In genomic region chr14:51922571-51922865, GRCm38 (mm10) we compare ENCODE assay signal across 15 mouse cellular contexts. TPM values are rescaled to one million over a fixed set of nuclear protein-coding genes. Genes with fewer than 3 reads are reported as not detected.
DNase-seq lines count a peak whose midpoint lies in the region; ATAC-seq lines count a peak whose summit lies in the region.
"Had no signal": no experiment of that assay in that cellular context is flagged by ENCODE, and none has a peak within 500 bp of the region (broad histone marks: within the 10 kb centered on the region; RNA-seq: fewer than 3 reads in every experiment).

Rnase13 (minus strand) TSS chr14:51922773.

- WGBS in hindbrain, embryonic 16.5 days = 68% methylated on average over 7 of the region's 7 CpGs
- WGBS in hindbrain, embryonic 11.5 days = 92% methylated on average over 7 of the region's 7 CpGs
- WGBS in lung, embryonic 16.5 days = 87% methylated on average over 7 of the region's 7 CpGs
- WGBS in stomach, embryonic 14.5 days = 88% methylated on average over 7 of the region's 7 CpGs

- H3K4me2 ChIP-seq in hindbrain, embryonic 16.5 days (ENCODE audit: low read length) = no peak within 1 kb of the TSS
- H3K4me2 ChIP-seq in hindbrain, embryonic 11.5 days (replicated peaks; ENCODE audit: low read depth, low read length) = no peak within 1 kb of the TSS
- no peak within 1 kb of the TSS for H3K4me2 ChIP-seq in lung, embryonic 16.5 days (ENCODE audit: low read depth, low read length)
- H3K4me2 ChIP-seq in stomach, embryonic 14.5 days (replicated peaks; ENCODE audit: low read depth, low read length) = no peak within 1 kb of the TSS

- H3K27ac ChIP-seq in hindbrain, embryonic 16.5 days (ENCODE audit: low read depth, low read length) = peak within 1 kb of the TSS; percentile 52
- no peak within 1 kb of the TSS for H3K27ac ChIP-seq in hindbrain, embryonic 11.5 days (ENCODE audit: low read depth, low read length)
- H3K27ac ChIP-seq in lung, embryonic 16.5 days (ENCODE audit: low read length) = peak within 1 kb of the TSS; percentile 72
- H3K27ac ChIP-seq in stomach, embryonic 14.5 days (ENCODE audit: low read length) = peak within 1 kb of the TSS; percentile 79; the same call in 1 of the 2 replicates

- no peak for ATAC-seq in hindbrain, embryonic 16.5 days
- no peak for ATAC-seq in hindbrain, embryonic 11.5 days (ENCODE audit: low FRiP score)
- no peak for ATAC-seq in lung, embryonic 16.5 days (ENCODE audit: low read depth)
- no peak for ATAC-seq in stomach, embryonic 14.5 days (ENCODE audit: insufficient number of reproducible peaks, insufficient read depth, low FRiP score, low read depth)
- ATAC-seq: inflammation-experienced regulatory T-cells, adult 6 months had no signal

- H3K9me3 ChIP-seq in hindbrain, embryonic 16.5 days (ENCODE audit: control insufficient read depth, low read length) = no peaks in the 10 kb centered on the region
- no peaks in the 10 kb centered on the region for H3K9me3 ChIP-seq in hindbrain, embryonic 11.5 days (ENCODE audit: control insufficient read depth, low read length)
- no peaks in the 10 kb centered on the region for H3K9me3 ChIP-seq in lung, embryonic 16.5 days (ENCODE audit: control insufficient read depth, low read length)
- H3K9me3 ChIP-seq in stomach, embryonic 14.5 days (ENCODE audit: control insufficient read depth, low read depth, low read length) = no peaks in the 10 kb centered on the region

- DNase-seq in gastrocnemius, adult 18-20 months (ENCODE audit: low spot score) = peak; percentile 59
- no peak for DNase-seq in gastrocnemius, postnatal 10 days
- DNase-seq in hindbrain, embryonic 11.5 days (ENCODE audit: low spot score) = no peak
- DNase-seq in lung, postnatal 10 days = no peak
- DNase-seq in adrenal gland, postnatal 36 days = no peak
- DNase-seq: adrenal gland, postnatal 14 days; right cerebral cortex, postnatal 4 days had no signal

- no peak within 1 kb of the TSS for H3K4me3 ChIP-seq in hindbrain, embryonic 16.5 days (ENCODE audit: low read length)
- H3K4me3 ChIP-seq in hindbrain, embryonic 11.5 days (ENCODE audit: low read depth, low read length) = no peak within 1 kb of the TSS
- no peak within 1 kb of the TSS for H3K4me3 ChIP-seq in lung, embryonic 16.5 days (ENCODE audit: low read length)
- H3K4me3 ChIP-seq in stomach, embryonic 14.5 days (ENCODE audit: low read depth, low read length) = no peak within 1 kb of the TSS
- H3K4me3 ChIP-seq: erythroblast, embryonic 14.5 days had no signal

- no peaks in the 10 kb centered on the region for H3K36me3 ChIP-seq in hindbrain, embryonic 16.5 days (ENCODE audit: control insufficient read depth, insufficient read depth, low read length)
- no peaks in the 10 kb centered on the region for H3K36me3 ChIP-seq in hindbrain, embryonic 11.5 days (ENCODE audit: control insufficient read depth, insufficient read depth, low read length)
- no peaks in the 10 kb centered on the region for H3K36me3 ChIP-seq in lung, embryonic 16.5 days (ENCODE audit: control insufficient read depth, insufficient read depth, low read length)
- no peaks in the 10 kb centered on the region for H3K36me3 ChIP-seq in stomach, embryonic 14.5 days (ENCODE audit: control insufficient read depth, insufficient read depth, low read length)

- no peaks in the 10 kb centered on the region for H3K27me3 ChIP-seq in hindbrain, embryonic 16.5 days (replicated peaks; ENCODE audit: control insufficient read depth, insufficient read depth, low read length)
- no peaks in the 10 kb centered on the region for H3K27me3 ChIP-seq in hindbrain, embryonic 11.5 days (ENCODE audit: control insufficient read depth, insufficient read depth, low read length)
- H3K27me3 ChIP-seq in lung, embryonic 16.5 days (ENCODE audit: control insufficient read depth, insufficient read depth, low read depth, low read length) = no peaks in the 10 kb centered on the region
- H3K27me3 ChIP-seq in stomach, embryonic 14.5 days (ENCODE audit: control insufficient read depth, insufficient read depth, low read length) = no peaks in the 10 kb centered on the region

- no peaks in the 10 kb centered on the region for H3K4me1 ChIP-seq in hindbrain, embryonic 16.5 days (ENCODE audit: control insufficient read depth, insufficient read depth, low read depth, low read length)
- no peaks in the 10 kb centered on the region for H3K4me1 ChIP-seq in hindbrain, embryonic 11.5 days (replicated peaks; ENCODE audit: control insufficient read depth, insufficient read depth, low read length)
- H3K4me1 ChIP-seq in lung, embryonic 16.5 days (replicated peaks; ENCODE audit: control insufficient read depth, insufficient read depth, low read length) = peaks cover 14% of the 10 kb centered on the region
- peaks cover 11% of the 10 kb centered on the region for H3K4me1 ChIP-seq in stomach, embryonic 14.5 days (ENCODE audit: control insufficient read depth, insufficient read depth, low read length)

- H3K9ac ChIP-seq in hindbrain, embryonic 16.5 days (ENCODE audit: low read depth, low read length) = no peak within 1 kb of the TSS
- no peak within 1 kb of the TSS for H3K9ac ChIP-seq in hindbrain, embryonic 11.5 days (ENCODE audit: low read depth, low read length)
- 0 out of 2 replicates have a peak within 1 kb of the TSS, but pooled peaks have one; percentile 25 for H3K9ac ChIP-seq in lung, embryonic 16.5 days (ENCODE audit: low read length)
- no peak within 1 kb of the TSS for H3K9ac ChIP-seq in stomach, embryonic 14.5 days (replicated peaks; ENCODE audit: low read depth, low read length)

RNA-seq across cellular contexts. Expression of gene Rnase13, which starts in this region (rescaled TPM):
- not detected for total RNA-seq in gastrocnemius, adult 18-20 months (2021)
- not detected for total RNA-seq in gastrocnemius, postnatal 10 days (2021)
- polyA plus RNA-seq in hindbrain, embryonic 16.5 days (2015; fragmentation: Nextera tagmentation; extraction: Ambion mirVana) = not detected in 2 replicates
- polyA plus RNA-seq in hindbrain, embryonic 11.5 days (2014; fragmentation: Nextera tagmentation; extraction: Ambion mirVana) = not detected in 2 replicates
- polyA plus RNA-seq in lung, embryonic 16.5 days (2015; fragmentation: Nextera tagmentation; extraction: Ambion mirVana) = not detected in 2 replicates
- not detected in 2 replicates for polyA plus RNA-seq in stomach, embryonic 14.5 days (2014; fragmentation: Nextera tagmentation; extraction: Ambion mirVana)
- total RNA-seq in adrenal gland, postnatal 36 days (2021) = not detected
- total RNA-seq: adrenal gland, postnatal 14 days; common myeloid progenitor, adult 5-6 weeks; left cerebral cortex, postnatal 10 days; monocyte, adult 5-6 weeks had no signal
- polyA plus RNA-seq: erythroblast, embryonic 14.5 days; inflammation-experienced regulatory T-cells, adult 6 months had no signal

Comparison
In these comparisons a context has a peak if more than half of its experiments do, and no peak if none do; other contexts are left out.
1. Peak in DNase-seq in gastrocnemius, adult 18-20 months; RNA of the gene not detected or under 1 TPM.